Mouse (Mus musculus) stomach, postnatal 0 days (tissue): ENCODE data around the gene Oxld1. TPM values are rescaled to one million over a fixed set of nuclear protein-coding genes. Genes with fewer than 3 reads are reported as not detected.
"Not testable (repeated sequence)": the region's sequence is repeated elsewhere in the genome, so short reads cannot be mapped to it uniquely, and the experiment has no call there.

Experiments used
- ATAC-seq: fragments of 200-750 bp; cut with Nextera tagmentation; 2 replicates; pipeline ENCODE4 v1.8.0; 2017; ENCODE audit not compliant: low FRiP score, low TSS enrichment
- DNase-seq: peaks from one replicate; pipeline ENCODE4 v3.0.0-alpha.2; 2016; ENCODE audit warnings: low spot score
- H3K27ac ChIP-seq: fragments of 300-500 bp; sonication (generic); replicated peaks from 2 replicates; pipeline ENCODE4 v1.5.1; 2014; ENCODE audit warnings: mild to moderate bottlenecking, control low read depth
- H3K27me3 ChIP-seq: fragments of 300-500 bp; sonication (generic); 2 replicates; pipeline ENCODE4 v1.6.1; 2014; ENCODE audit warnings: low read length; ENCODE audit not compliant: control insufficient read depth, insufficient read depth
- H3K36me3 ChIP-seq: fragments of 300-500 bp; sonication (generic); 2 replicates; pipeline ENCODE4 v1.6.1; 2014; ENCODE audit warnings: low read length, mixed read lengths; ENCODE audit not compliant: control insufficient read depth, insufficient read depth
- H3K4me1 ChIP-seq: fragments of 300-500 bp; sonication (generic); replicated peaks from 2 replicates; pipeline ENCODE4 v1.6.1; 2014; ENCODE audit warnings: antibody characterized with exemption; ENCODE audit not compliant: control insufficient read depth, insufficient read depth
- H3K4me2 ChIP-seq: fragments of 300-500 bp; sonication (generic); replicated peaks from 2 replicates; pipeline ENCODE4 v1.6.1; 2014; ENCODE audit warnings: low read depth, mild to moderate bottlenecking, control low read depth, moderate library complexity
- H3K4me3 ChIP-seq: fragments of 300-500 bp; sonication (generic); 2 replicates; pipeline ENCODE4 v1.5.1; 2014; ENCODE audit warnings: low read depth, low read length, control low read depth
- H3K9ac ChIP-seq: fragments of 300-500 bp; sonication (generic); 2 replicates; pipeline ENCODE4 v1.6.1; 2014; ENCODE audit warnings: mild to moderate bottlenecking, low read length, control low read depth, mixed read lengths
- H3K9me3 ChIP-seq: fragments of 300-500 bp; sonication (generic); 2 replicates; pipeline ENCODE4 v1.6.1; 2016; ENCODE audit warnings: low read length; ENCODE audit not compliant: control insufficient read depth
- CTCF ChIP-seq: IDR thresholded peaks from 2 replicates; pipeline ENCODE4 v1.5.1; 2016; ENCODE audit warnings: antibody characterized with exemption, low read depth, mild to moderate bottlenecking, moderate library complexity
- EP300 ChIP-seq: optimal IDR thresholded peaks from 2 replicates; pipeline ENCODE3; 2016; ENCODE audit warnings: antibody characterized with exemption
- WGBS: fragments of 180-500 bp; shearing (Covaris S2); extraction: QIAGEN DNeasy Blood & Tissue Kit; methylation state at CpG from one replicate; pipeline ENCODE4 v1.1.7; 2014; 5-methylcytosine and 5-hydroxymethylcytosine counted together
- polyA plus RNA-seq: library from polyadenylated mRNA; unstranded; fragments of >200 nt; fragmentation: Nextera tagmentation; extraction: Ambion mirVana; gene quantifications from 2 replicates; pipeline ENCODE4 v1.2.1, GENCODE M21; 2015

The Oxld1 gene
- polyA plus RNA-seq, 1 experiment from 2014 or later = 19.8 TPM

GRCm38 (mm10) chr11:120426727-120427126 is 31.1 kb downstream of the Oxld1 start:
- H3K27ac ChIP-seq = no peak overlapping the region
- no peak overlapping the region for H3K4me2 ChIP-seq
- no peaks in the 10 kb centered on the region for H3K4me1 ChIP-seq
- H3K9ac ChIP-seq = no peak overlapping the region
- DNase-seq = no peak
- H3K36me3 ChIP-seq = peaks cover 28% of the 10 kb centered on the region
- H3K9me3 ChIP-seq = no peaks in the 10 kb centered on the region
- no peak for TF ChIP-seq CTCF
- no peak for TF ChIP-seq EP300
- no peak overlapping the region for H3K4me3 ChIP-seq
- 79% methylated on average over 3 of the region's 3 CpGs for WGBS
- H3K27me3 ChIP-seq = no peaks in the 10 kb centered on the region
- ATAC-seq = no peak

GRCm38 (mm10) chr11:120423569-120424295 is 34.1 kb downstream of the Oxld1 start:
- Histone ChIP-seq H3K27me3 (no peaks in the 10 kb centered on the region), H3K9ac (no peak overlapping the region), H3K36me3 (peaks cover 29% of the 10 kb centered on the region), H3K4me1 (no peaks in the 10 kb centered on the region), H3K4me3 (no peak overlapping the region), H3K27ac (no peak overlapping the region), H3K4me2 (no peak overlapping the region), H3K9me3 (no peaks in the 10 kb centered on the region)
- TF ChIP-seq EP300 = no peak
- peak; percentile 82 for TF ChIP-seq CTCF
- 52% methylated on average over 9 of the region's 9 CpGs for WGBS
- ATAC-seq (peak; percentile 53; the same call in 1 of the 2 replicates), DNase-seq (peak; percentile 70)

- peaks cover 29% of the 10 kb centered on the region for H3K36me3 ChIP-seq
- H3K27me3 ChIP-seq = no peaks in the 10 kb centered on the region
- DNase-seq (no peak), ATAC-seq (peak; percentile 4; the same call in 1 of the 2 replicates)
- TF ChIP-seq CTCF (no peak), EP300 (no peak)
- no peak overlapping the region for H3K4me3 ChIP-seq
- 47% methylated on average over 13 of the region's 13 CpGs for WGBS
- no peak overlapping the region; the same call in 1 of the 2 replicates for H3K27ac ChIP-seq
- H3K4me2 ChIP-seq = no peak overlapping the region
- H3K9ac ChIP-seq = no peak overlapping the region
- no peaks in the 10 kb centered on the region for H3K4me1 ChIP-seq
- no peaks in the 10 kb centered on the region for H3K9me3 ChIP-seq
These were observed 35.0 kb downstream of the Oxld1 start for GRCm38 (mm10) chr11:120422651-120423568.

- no peak overlapping the region for H3K9ac ChIP-seq
- DNase-seq (no peak), ATAC-seq (no peak)
- TF ChIP-seq CTCF (no peak), EP300 (no peak)
- H3K4me3 ChIP-seq = no peak overlapping the region
- WGBS = 79% methylated on average over 1 of the region's 1 CpGs
- H3K4me1 ChIP-seq = no peaks in the 10 kb centered on the region
- no peaks in the 10 kb centered on the region for H3K9me3 ChIP-seq
- H3K27me3 ChIP-seq = no peaks in the 10 kb centered on the region
- no peak overlapping the region for H3K27ac ChIP-seq
- H3K36me3 ChIP-seq = peaks cover 32% of the 10 kb centered on the region
- H3K4me2 ChIP-seq = no peak overlapping the region
These were observed 39.3 kb downstream of the Oxld1 start for GRCm38 (mm10) chr11:120418592-120418991.

- no peaks in the 10 kb centered on the region for H3K9me3 ChIP-seq
- no peak for DNase-seq
- TF ChIP-seq EP300 = no peak
- no peak for TF ChIP-seq CTCF
- no peaks in the 10 kb centered on the region for H3K27me3 ChIP-seq
- no peak overlapping the region for H3K4me3 ChIP-seq
- H3K4me1 ChIP-seq = no peaks in the 10 kb centered on the region
- no peak overlapping the region for H3K4me2 ChIP-seq
- no peak overlapping the region for H3K27ac ChIP-seq
- WGBS = 84% methylated on average over 7 of the region's 7 CpGs
- peaks cover 37% of the 10 kb centered on the region for H3K36me3 ChIP-seq
- no peak overlapping the region for H3K9ac ChIP-seq
- ATAC-seq = no peak
These were observed 40.0 kb downstream of the Oxld1 start for GRCm38 (mm10) chr11:120417852-120418251.

GRCm38 (mm10) chr11:120413621-120414020 is 44.2 kb downstream of the Oxld1 start:
- DNase-seq, H3K4me1 ChIP-seq, H3K27ac ChIP-seq, H3K27me3 ChIP-seq, H3K4me2 ChIP-seq, ATAC-seq, H3K9ac ChIP-seq, H3K4me3 ChIP-seq, H3K9me3 ChIP-seq: not testable (repeated sequence)
- WGBS = 96% methylated on average over 7 of the region's 10 CpGs
- peak; percentile 11; the same call in 1 of the 2 replicates for TF ChIP-seq CTCF
- H3K36me3 ChIP-seq = peaks cover 48% of the 10 kb centered on the region

Other genes starting within 250 kb of the Oxld1 start
- gene Bahcc1, start 225.1 kb downstream of the Oxld1 start, polyA plus RNA-seq = 2.7 and 2.9 TPM in 2 replicates
- 2,268 and 2,377 TPM in 2 replicates for gene Actg1, start 109.5 kb downstream of the Oxld1 start, polyA plus RNA-seq
- 0.41 and 0.47 TPM in 2 replicates for gene Fscn2, start 96.5 kb downstream of the Oxld1 start, polyA plus RNA-seq
- 14.3 and 15.3 TPM in 2 replicates for gene Faap100, start 79.3 kb downstream of the Oxld1 start, polyA plus RNA-seq
- 15.7 and 17.9 TPM in 2 replicates for gene Nploc4, start 20.4 kb downstream of the Oxld1 start, polyA plus RNA-seq
- not detected in 2 replicates for gene Tspan10, start 15.4 kb downstream of the Oxld1 start, polyA plus RNA-seq
- gene Pde6g, start 4.6 kb downstream of the Oxld1 start, polyA plus RNA-seq = 0.15 TPM in 1 of 2 replicates, not detected in the other
- gene Ccdc137, start within 50 bp of the Oxld1 start, polyA plus RNA-seq = 13.3 and 18.2 TPM in 2 replicates
- gene Arl16, start 9.5 kb upstream of the Oxld1 start, polyA plus RNA-seq = 24.4 and 30.6 TPM in 2 replicates
- 133 and 134 TPM in 2 replicates for gene Mrpl12, start 26.5 kb upstream of the Oxld1 start, polyA plus RNA-seq
- gene Slc25a10, start 33.8 kb upstream of the Oxld1 start, polyA plus RNA-seq = 86.1 and 94.0 TPM in 2 replicates
- gene Gcgr, start 72.6 kb upstream of the Oxld1 start, polyA plus RNA-seq = 3.5 and 5.8 TPM in 2 replicates
- 113 and 115 TPM in 2 replicates for gene Mcrip1, start 91.7 kb upstream of the Oxld1 start, polyA plus RNA-seq
- not detected in 2 replicates for gene Ppp1r27, start 93.1 kb upstream of the Oxld1 start, polyA plus RNA-seq
- 858 and 892 TPM in 2 replicates for gene P4hb, start 115.2 kb upstream of the Oxld1 start, polyA plus RNA-seq
- gene Arhgdia, start 123.6 kb upstream of the Oxld1 start, polyA plus RNA-seq = 352 and 362 TPM in 2 replicates
- gene Alyref, start 140.3 kb upstream of the Oxld1 start, polyA plus RNA-seq = 213 TPM in 2 replicates
- gene Anapc11, start 140.4 kb upstream of the Oxld1 start, polyA plus RNA-seq = 121 and 126 TPM in 2 replicates
- gene Npb, start 150.4 kb upstream of the Oxld1 start, polyA plus RNA-seq = 20.4 and 20.9 TPM in 2 replicates
- gene Pcyt2, start 159.9 kb upstream of the Oxld1 start, polyA plus RNA-seq = 73.7 and 79.0 TPM in 2 replicates
- gene Sirt7, start 167.2 kb upstream of the Oxld1 start, polyA plus RNA-seq = 36.1 and 42.2 TPM in 2 replicates
- gene Mafg, start 175.5 kb upstream of the Oxld1 start, polyA plus RNA-seq = 21.0 and 21.3 TPM in 2 replicates
- gene Pycr1, start 185.7 kb upstream of the Oxld1 start, polyA plus RNA-seq = 13.9 and 18.4 TPM in 2 replicates
- gene Myadml2, start 190.1 kb upstream of the Oxld1 start, polyA plus RNA-seq = 0.21 TPM in 1 of 2 replicates, not detected in the other
- 1.4 and 2.7 TPM in 2 replicates for gene Notum, start 203.1 kb upstream of the Oxld1 start, polyA plus RNA-seq
- 74.1 and 81.1 TPM in 2 replicates for gene Aspscr1, start 214.9 kb upstream of the Oxld1 start, polyA plus RNA-seq